Mouse (Mus musculus) yolk sac, embryonic 10.5 days (tissue): ENCODE results near the gene Ggta1.

Source experiments
- DNase-seq: peaks from one replicate; pipeline ENCODE4 v3.0.0-alpha.2; 2017; ENCODE audit warnings: low spot score

Gene Ggta1

GRCm38 (mm10) chr2:35400739-35401138 lies 62.3 kb downstream of the Ggta1 start:
- DNase-seq: no peak

GRCm38 (mm10) chr2:35398184-35398828 lies 64.7 kb downstream of the Ggta1 start:
- DNase-seq: no peak

- DNase-seq: peak; percentile 40
Observed at GRCm38 (mm10) chr2:35397590-35398173, 65.3 kb downstream of the Ggta1 start.

- DNase-seq: no peak
Observed at GRCm38 (mm10) chr2:35397096-35397495, 65.9 kb downstream of the Ggta1 start, which contains the start of gene 4930402F06Rik. Gene 4930402F06Rik, minus strand, starts transcription at chr2:35397175.

- no peak for DNase-seq
Observed at GRCm38 (mm10) chr2:35385441-35385871, 77.6 kb downstream of the Ggta1 start.

GRCm38 (mm10) chr2:35379306-35379705 lies 83.7 kb downstream of the Ggta1 start:
- DNase-seq: no peak

- no peak for DNase-seq
Observed at GRCm38 (mm10) chr2:35377600-35377999, 85.4 kb downstream of the Ggta1 start.

GRCm38 (mm10) chr2:35373003-35373402 lies 90.0 kb downstream of the Ggta1 start:
- DNase-seq: no peak

- DNase-seq: no peak
Observed at GRCm38 (mm10) chr2:35370686-35371085, 92.3 kb downstream of the Ggta1 start.

GRCm38 (mm10) chr2:35367629-35368028 lies 95.4 kb downstream of the Ggta1 start, which contains the start of gene 4930568D16Rik:
Gene 4930568D16Rik, minus strand, starts transcription at chr2:35367729.
- no peak for DNase-seq
